Mouse (Mus musculus) layer of hippocampus, postnatal 10 days (tissue): Measurements from ENCODE around the gene Gm5767. TPM values are rescaled to one million over a fixed set of nuclear protein-coding genes. Genes with fewer than 3 reads are reported as not detected.
A peak's percentile ranks its signal among the peaks of the same experiment; 100 is the strongest.

Experiments
- DNase-seq, 2 experiments: peaks; one replicate each; pipeline ENCODE4 v3.0.0; 2021; ENCODE audit warnings: low spot score in 2 of 2
- total RNA-seq, 2 experiments: library from RNA; stranded (reverse); gene quantifications; 2 replicates each; pipeline ENCODE4 v1.2.3; 2021

Gene Gm5767
- total RNA-seq, 2 experiments from 2014 or later = not detected

- DNase-seq = no peak
Measured at GRCm38 (mm10) chr16:8669432-8669831, 11.1 kb upstream of the Gm5767 start.

- DNase-seq = no peak
Measured at GRCm38 (mm10) chr16:8670041-8671035, 10.2 kb upstream of the Gm5767 start.

GRCm38 (mm10) chr16:8671551-8672349 is 8.8 kb upstream of the Gm5767 start, which contains the start of gene Carhsp1:
Carhsp1 (minus strand) TSS chr16:8672155.
- peak; percentile 83 to 88 for DNase-seq

GRCm38 (mm10) chr16:8672350-8672687 is 8.3 kb upstream of the Gm5767 start:
- DNase-seq = no peak

GRCm38 (mm10) chr16:8672811-8673210 is 7.8 kb upstream of the Gm5767 start:
- no peak for DNase-seq

- no peak for DNase-seq
Measured at GRCm38 (mm10) chr16:8673343-8673742, 7.2 kb upstream of the Gm5767 start.

- DNase-seq = peak; percentile 63 to 68
Measured at GRCm38 (mm10) chr16:8674165-8674564, 6.4 kb upstream of the Gm5767 start.

DNA sequence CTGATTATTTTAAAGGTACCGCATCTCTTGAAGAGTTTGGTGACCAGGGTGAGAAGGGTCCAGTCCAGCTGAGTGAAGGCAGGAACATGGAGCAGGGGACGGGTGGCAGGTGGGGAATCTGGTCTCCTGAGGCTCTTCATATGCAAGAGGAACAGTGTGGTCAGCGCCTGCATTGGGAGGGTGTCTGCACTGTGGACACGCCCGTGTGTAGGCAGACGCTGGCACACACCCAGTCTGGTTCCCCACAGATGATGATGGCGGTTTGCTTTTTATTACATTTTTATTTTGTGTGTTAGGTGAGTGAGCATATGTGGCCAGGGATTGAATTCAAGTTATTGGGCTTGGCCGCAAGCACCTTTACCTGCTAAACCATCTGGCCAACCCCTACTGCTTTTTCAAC is 5.0 kb upstream of the Gm5767 start:
- no peak for DNase-seq

DNA sequence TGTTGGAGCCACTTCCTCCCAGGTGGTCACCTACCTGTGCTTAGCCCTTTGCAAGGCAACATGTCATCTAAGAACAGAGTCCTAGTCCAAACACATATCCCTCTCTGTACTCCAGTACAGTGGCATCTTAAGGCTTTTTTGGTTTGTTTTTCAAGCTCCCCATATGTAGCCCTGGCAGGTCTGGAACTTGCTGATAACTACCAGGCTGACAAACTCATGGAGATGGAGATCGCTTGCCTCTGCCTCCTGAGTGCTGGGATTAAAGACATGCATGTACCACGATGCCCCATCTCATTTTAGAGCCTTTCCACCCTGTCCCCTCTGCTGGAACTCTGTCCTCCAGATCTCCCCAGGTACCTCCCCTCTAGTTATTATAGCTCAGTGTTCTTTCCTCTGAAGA is 4.3 kb upstream of the Gm5767 start:
- no peak for DNase-seq

GRCm38 (mm10) chr16:8676800-8677199 is 3.8 kb upstream of the Gm5767 start:
- peak; percentile 69 to 72 for DNase-seq

GRCm38 (mm10) chr16:8678035-8678434 is 2.5 kb upstream of the Gm5767 start:
- no peak for DNase-seq

DNA sequence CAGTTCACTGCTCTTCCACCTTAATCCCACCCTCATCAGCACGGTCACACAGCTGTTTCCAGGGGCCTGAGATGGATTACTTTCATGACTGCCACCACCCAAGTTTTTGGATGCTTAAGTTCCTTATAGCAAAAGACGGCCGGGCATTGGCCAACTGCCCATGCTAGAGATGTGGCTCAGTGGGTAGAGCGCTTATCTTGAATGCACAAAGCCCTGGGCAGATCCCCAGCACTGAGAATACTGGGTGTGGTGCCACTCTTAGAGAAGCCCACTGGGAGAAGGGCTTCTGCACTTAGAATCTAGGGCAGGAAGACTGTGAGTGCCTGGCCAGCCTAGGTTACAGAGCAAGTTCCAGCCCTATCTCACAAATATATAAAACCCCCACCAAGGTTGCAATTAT is 1.9 kb upstream of the Gm5767 start:
- DNase-seq = no peak

- no peak for DNase-seq
Measured at GRCm38 (mm10) chr16:8679780-8680179, 790 bp upstream of the Gm5767 start.

GRCm38 (mm10) chr16:8685087-8685486 is 4.5 kb downstream of the Gm5767 start:
- no peak for DNase-seq

DNA sequence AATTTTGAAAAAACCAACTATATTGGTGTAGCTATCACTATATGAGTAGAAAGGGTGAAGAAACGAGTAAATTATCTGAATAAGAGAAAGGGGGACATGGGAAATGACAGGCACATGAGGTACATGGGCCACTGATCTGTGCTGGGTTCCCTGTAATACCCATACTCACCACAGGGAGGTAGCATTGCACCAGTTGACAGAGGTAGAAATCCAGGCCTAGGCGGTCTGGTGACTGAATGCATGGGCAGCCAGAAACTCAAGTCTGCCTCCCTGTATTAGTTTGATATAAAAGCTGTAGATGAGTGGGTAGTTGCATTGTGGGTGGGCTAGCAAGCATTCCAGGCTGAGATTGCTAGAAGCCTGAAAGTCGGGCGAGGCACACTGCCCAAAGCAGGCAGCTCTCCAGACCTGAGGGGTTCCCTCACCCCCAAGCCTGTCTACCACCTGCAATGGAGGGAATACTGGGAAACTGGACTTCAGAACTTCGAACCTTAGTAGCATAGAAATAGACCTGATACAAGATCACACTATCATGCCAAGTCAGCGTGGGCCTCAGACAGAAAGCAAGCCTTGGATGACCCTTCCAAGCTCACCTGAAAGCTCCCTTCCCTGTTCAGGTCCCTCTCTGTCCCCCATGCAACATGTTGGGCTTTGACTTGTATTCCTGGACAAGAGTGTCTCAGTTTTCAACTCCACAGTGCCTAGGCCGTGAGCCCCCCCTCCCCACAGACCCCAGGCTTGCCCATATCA is 5.7 kb downstream of the Gm5767 start:
- DNase-seq = peak; percentile 87 to 90

GRCm38 (mm10) chr16:8686871-8687535 is 6.4 kb downstream of the Gm5767 start:
- no peak for DNase-seq

GRCm38 (mm10) chr16:8687559-8688112 is 7.1 kb downstream of the Gm5767 start:
- no peak for DNase-seq

GRCm38 (mm10) chr16:8689979-8690656 is 9.5 kb downstream of the Gm5767 start:
- peak; percentile 60 to 77 for DNase-seq

GRCm38 (mm10) chr16:8691206-8691605 is 10.6 kb downstream of the Gm5767 start:
- no peak for DNase-seq

DNA sequence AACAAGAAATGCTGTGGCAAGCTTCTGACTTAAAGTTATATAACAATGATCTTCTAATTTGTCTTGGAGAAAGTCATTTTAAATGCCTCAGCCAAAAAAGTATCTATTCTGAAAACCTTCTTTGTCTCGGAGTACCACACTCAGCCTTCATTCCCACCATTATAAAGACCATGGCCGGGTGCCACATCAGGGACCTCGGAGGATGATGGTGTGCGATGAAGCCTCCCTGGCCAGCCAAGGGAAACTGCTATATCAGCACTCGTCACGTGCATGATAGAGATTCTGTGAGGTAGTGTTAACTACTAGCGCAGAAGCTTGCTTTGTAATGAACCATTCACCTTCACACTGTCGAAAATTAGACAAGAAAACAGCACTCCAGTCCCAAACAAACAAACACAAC is 19.0 kb downstream of the Gm5767 start:
- DNase-seq = no peak
